Mouse (Mus musculus): ENCODE data around the gene Fosb.

Fosb gene

GRCm38 (mm10) chr7:19306819-19307738 is 2.8 kb downstream of the Fosb start:
- no peak for DNase-seq (ENCODE audit: low read depth, low spot score)

GRCm38 (mm10) chr7:19305796-19306765 is 3.8 kb downstream of the Fosb start:
- DNase-seq (ENCODE audit: low read depth, low spot score), result no peak

GRCm38 (mm10) chr7:19305413-19305735 is 4.5 kb downstream of the Fosb start:
- DNase-seq (ENCODE audit: low read depth, low spot score), result no peak

- no peak for DNase-seq (ENCODE audit: low read depth, low spot score)
Measured at GRCm38 (mm10) chr7:19304501-19305412, 5.1 kb downstream of the Fosb start.

GRCm38 (mm10) chr7:19303770-19304169 is 6.1 kb downstream of the Fosb start:
- peak; percentile 81 for DNase-seq (ENCODE audit: low read depth, low spot score)

GRCm38 (mm10) chr7:19303046-19303305 is 6.9 kb downstream of the Fosb start:
- no peak for DNase-seq (ENCODE audit: low read depth, low spot score)

- no peak for DNase-seq (ENCODE audit: low read depth, low spot score)
Measured at GRCm38 (mm10) chr7:19302264-19303045, 7.4 kb downstream of the Fosb start.

- DNase-seq (ENCODE audit: low read depth, low spot score), result no peak
Measured at GRCm38 (mm10) chr7:19301461-19302263, 8.2 kb downstream of the Fosb start.

GRCm38 (mm10) chr7:19300501-19301421 is 9.1 kb downstream of the Fosb start:
- peak; percentile 78 for DNase-seq (ENCODE audit: low read depth, low spot score)

GRCm38 (mm10) chr7:19299194-19299593 is 10.7 kb downstream of the Fosb start:
- peak; percentile 63 for DNase-seq (ENCODE audit: low read depth, low spot score)

GRCm38 (mm10) chr7:19297794-19298193 is 12.1 kb downstream of the Fosb start:
- no peak for DNase-seq (ENCODE audit: low read depth, low spot score)

GRCm38 (mm10) chr7:19297034-19297433 is 12.8 kb downstream of the Fosb start:
- DNase-seq (ENCODE audit: low read depth, low spot score), result peak; percentile 75

GRCm38 (mm10) chr7:19295503-19296185 is 14.2 kb downstream of the Fosb start:
- DNase-seq (ENCODE audit: low read depth, low spot score), result peak; percentile 96

GRCm38 (mm10) chr7:19290969-19291596 is 18.8 kb downstream of the Fosb start:
- DNase-seq (ENCODE audit: low read depth, low spot score), result peak; percentile 68

- peak; percentile 78 for DNase-seq (ENCODE audit: low read depth, low spot score)
Measured at GRCm38 (mm10) chr7:19284763-19285162, 25.1 kb downstream of the Fosb start.

- no peak for DNase-seq (ENCODE audit: low read depth, low spot score)
Measured at GRCm38 (mm10) chr7:19283406-19283804, 26.4 kb downstream of the Fosb start.

- DNase-seq (ENCODE audit: low read depth, low spot score), result peak; percentile 74
Measured at GRCm38 (mm10) chr7:19282791-19283405, 27.0 kb downstream of the Fosb start.

All from R1 (cell line).